Mouse (Mus musculus) intestine, embryonic 14.5 days (tissue): ENCODE data around the gene Actrt2. TPM values are rescaled to one million over a fixed set of nuclear protein-coding genes. Genes with fewer than 3 reads are reported as not detected.

Experiments
- ATAC-seq: fragments of 200-750 bp; cut with Nextera tagmentation; replicated peaks from 2 replicates; pipeline ENCODE4 v1.8.0; 2017; ENCODE audit warnings: low read depth, moderate number of reproducible peaks, moderate TSS enrichment, moderate library complexity; ENCODE audit not compliant: low FRiP score, low TSS enrichment
- DNase-seq: peaks from one replicate; pipeline ENCODE4 v3.0.0-alpha.2; 2018; ENCODE audit warnings: low spot score
- H3K27ac ChIP-seq: fragments of 300-500 bp; sonication (generic); 2 replicates; pipeline ENCODE4 v1.5.1; 2014; ENCODE audit warnings: low read depth, mild to moderate bottlenecking, control low read depth
- H3K27me3 ChIP-seq: fragments of 300-500 bp; sonication (generic); replicated peaks from 2 replicates; pipeline ENCODE4 v1.6.1; 2014; ENCODE audit warnings: low read length, control low read depth; ENCODE audit not compliant: control insufficient read depth, insufficient read depth
- H3K36me3 ChIP-seq: fragments of 300-500 bp; sonication (generic); 2 replicates; pipeline ENCODE4 v1.6.1; 2014; ENCODE audit warnings: low read length, control low read depth; ENCODE audit not compliant: control insufficient read depth, insufficient read depth
- H3K4me1 ChIP-seq: fragments of 300-500 bp; sonication (generic); replicated peaks from 2 replicates; pipeline ENCODE4 v1.6.1; 2014; ENCODE audit warnings: low read length, control low read depth, mixed read lengths; ENCODE audit not compliant: control insufficient read depth, insufficient read depth
- H3K4me2 ChIP-seq: fragments of 300-500 bp; sonication (generic); 2 replicates; pipeline ENCODE4 v1.6.1; 2014; ENCODE audit warnings: low read length
- H3K4me3 ChIP-seq: fragments of 300-500 bp; sonication (generic); 2 replicates; pipeline ENCODE4 v1.5.1; 2014; ENCODE audit warnings: low read depth, low read length, control low read depth, mixed read lengths
- H3K9ac ChIP-seq: fragments of 300-500 bp; sonication (generic); 2 replicates; pipeline ENCODE4 v1.6.1; 2014; ENCODE audit warnings: mild to moderate bottlenecking, low read length
- H3K9me3 ChIP-seq: fragments of 300-500 bp; sonication (generic); 2 replicates; pipeline ENCODE4 v1.6.1; 2016; ENCODE audit warnings: low read length, control low read depth; ENCODE audit not compliant: control insufficient read depth
- WGBS: fragments of 180-500 bp; shearing (Covaris S2); extraction: QIAGEN DNeasy Blood & Tissue Kit; methylation state at CpG from one replicate; pipeline ENCODE4 v1.1.7; 2014; 5-methylcytosine and 5-hydroxymethylcytosine counted together
- polyA plus RNA-seq: library from polyadenylated mRNA; unstranded; fragments of >200 nt; fragmentation: Nextera tagmentation; extraction: Ambion mirVana; gene quantifications from 2 replicates; pipeline ENCODE4 v1.2.1, GENCODE M21; 2014

The Actrt2 gene
- polyA plus RNA-seq, 1 experiment from 2014 or later = not detected

DNA sequence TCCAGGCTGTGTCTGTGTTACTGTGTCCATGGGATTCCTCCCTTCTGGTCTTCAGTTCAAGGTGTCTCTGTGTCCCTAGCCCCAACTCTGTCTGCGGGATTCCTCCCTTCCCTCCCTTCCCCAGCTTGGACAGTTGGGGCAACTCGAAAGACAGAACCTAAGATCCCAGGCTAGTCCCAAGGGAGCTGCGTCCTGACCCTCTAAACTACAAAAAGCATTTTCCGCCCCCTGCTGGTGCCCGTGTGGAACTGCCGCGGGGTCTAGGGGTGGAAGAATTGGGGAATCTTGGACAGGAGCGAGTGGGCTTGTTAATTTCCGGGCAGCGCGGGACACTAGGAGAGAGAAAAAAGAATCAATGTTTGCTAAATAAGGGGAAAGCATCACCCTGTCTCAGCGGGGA lies 6.9 kb upstream of the Actrt2 start:
- no peak overlapping the region for H3K4me3 ChIP-seq
- no peak overlapping the region for H3K9ac ChIP-seq
- H3K36me3 ChIP-seq = no peaks in the 10 kb centered on the region
- H3K27me3 ChIP-seq = 0 out of 2 replicates have a peak, but pooled peaks cover 11% of the 10 kb centered on the region
- DNase-seq (peak; percentile 88), ATAC-seq (no peak)
- WGBS = 5% methylated on average over 12 of the region's 12 CpGs
- H3K4me2 ChIP-seq = peak overlapping the region; percentile 18; the same call in 1 of the 2 replicates
- no peaks in the 10 kb centered on the region for H3K4me1 ChIP-seq
- no peaks in the 10 kb centered on the region for H3K9me3 ChIP-seq
- no peak overlapping the region for H3K27ac ChIP-seq

DNA sequence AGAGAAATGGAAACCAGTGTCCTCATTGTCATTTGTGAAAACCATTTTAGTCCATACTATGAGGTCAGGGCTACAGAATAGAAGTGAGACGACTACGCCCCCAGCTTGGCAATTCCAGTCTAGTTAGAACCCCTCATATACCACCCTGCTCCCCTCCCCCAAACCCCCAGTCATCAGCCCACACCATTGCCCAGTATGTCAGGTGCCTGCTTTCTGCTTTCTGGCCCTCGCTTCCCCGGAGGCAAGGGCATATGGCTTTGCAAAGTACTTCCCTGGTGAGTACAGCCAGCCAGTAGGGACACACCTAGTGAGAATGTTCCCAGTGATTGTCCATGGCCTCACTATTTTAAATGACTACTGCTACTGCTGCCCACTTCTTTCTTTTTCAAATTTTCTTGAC lies 6.3 kb upstream of the Actrt2 start:
- Histone ChIP-seq H3K36me3 (no peaks in the 10 kb centered on the region), H3K4me3 (no peak overlapping the region), H3K27me3 (0 out of 2 replicates have a peak, but pooled peaks cover 11% of the 10 kb centered on the region), H3K27ac (no peak overlapping the region), H3K9me3 (no peaks in the 10 kb centered on the region), H3K4me2 (no peak overlapping the region), H3K9ac (no peak overlapping the region), H3K4me1 (no peaks in the 10 kb centered on the region)
- DNase-seq = no peak
- WGBS = 74% methylated on average over 4 of the region's 4 CpGs
- no peak for ATAC-seq

DNA sequence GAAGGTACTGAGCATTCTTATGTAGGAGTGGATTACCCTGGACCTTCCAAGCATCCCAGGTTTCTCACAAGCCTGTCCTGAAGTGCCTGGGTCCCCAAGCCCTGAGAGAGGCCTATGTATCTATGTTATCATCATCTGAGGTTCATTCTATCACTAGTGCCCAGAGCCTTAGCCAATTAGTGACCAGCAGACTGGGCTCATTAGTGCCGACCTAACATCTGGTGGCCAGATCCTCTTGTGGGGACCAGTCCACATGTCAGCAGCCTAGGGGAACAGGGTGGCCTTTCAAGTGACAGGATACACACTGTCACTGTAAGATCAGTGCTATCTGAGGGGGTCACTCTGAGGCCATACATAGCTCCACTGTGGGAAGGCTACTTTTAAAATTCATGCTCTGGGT lies 4.4 kb upstream of the Actrt2 start:
- 53% methylated on average over 1 of the region's 1 CpGs for WGBS
- Histone ChIP-seq H3K9ac (no peak overlapping the region), H3K4me1 (no peaks in the 10 kb centered on the region), H3K36me3 (no peaks in the 10 kb centered on the region), H3K4me2 (no peak overlapping the region), H3K27ac (no peak overlapping the region), H3K4me3 (no peak overlapping the region), H3K27me3 (0 out of 2 replicates have a peak, but pooled peaks cover 11% of the 10 kb centered on the region), H3K9me3 (no peaks in the 10 kb centered on the region)
- ATAC-seq (no peak), DNase-seq (no peak)

DNA sequence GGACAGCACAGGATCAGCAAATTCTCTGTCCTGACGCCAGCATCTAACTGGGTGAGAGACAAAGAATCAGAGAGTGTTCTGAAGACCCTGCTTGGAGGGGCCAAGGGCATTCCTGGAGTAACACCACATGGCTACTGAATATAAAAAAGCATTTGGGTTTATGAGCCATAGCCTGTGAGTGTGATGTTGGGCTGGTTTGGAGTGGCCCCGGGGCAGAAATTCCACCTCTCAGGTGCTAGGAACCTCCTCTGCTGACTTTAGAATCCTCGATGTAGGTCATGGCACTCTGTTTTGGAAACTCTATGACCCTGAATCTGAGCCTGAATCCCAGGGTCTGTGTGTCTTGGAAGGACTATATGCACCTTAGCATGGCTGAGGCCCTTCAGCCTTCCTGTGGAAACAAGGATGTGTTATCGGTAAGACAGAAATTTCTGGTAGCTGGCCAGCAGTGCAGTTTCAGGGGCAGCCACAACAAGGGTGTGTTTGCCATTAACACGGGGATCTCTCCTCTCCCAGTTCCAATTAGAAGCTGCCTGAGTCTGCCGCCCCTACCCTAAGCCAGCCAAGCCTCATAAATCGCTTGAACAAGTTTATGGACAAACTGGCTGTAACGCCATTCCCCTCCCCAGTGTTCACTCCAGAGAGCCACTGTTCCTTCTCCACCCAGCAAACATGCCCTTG lies 3.7 kb upstream of the Actrt2 start:
- Histone ChIP-seq H3K36me3 (no peaks in the 10 kb centered on the region), H3K4me1 (no peaks in the 10 kb centered on the region), H3K27me3 (0 out of 2 replicates have a peak, but pooled peaks cover 12% of the 10 kb centered on the region), H3K27ac (no peak overlapping the region), H3K4me3 (no peak overlapping the region), H3K9ac (no peak overlapping the region), H3K4me2 (no peak overlapping the region), H3K9me3 (no peaks in the 10 kb centered on the region)
- WGBS = 59% methylated on average over 8 of the region's 8 CpGs
- ATAC-seq (no peak), DNase-seq (no peak)

DNA sequence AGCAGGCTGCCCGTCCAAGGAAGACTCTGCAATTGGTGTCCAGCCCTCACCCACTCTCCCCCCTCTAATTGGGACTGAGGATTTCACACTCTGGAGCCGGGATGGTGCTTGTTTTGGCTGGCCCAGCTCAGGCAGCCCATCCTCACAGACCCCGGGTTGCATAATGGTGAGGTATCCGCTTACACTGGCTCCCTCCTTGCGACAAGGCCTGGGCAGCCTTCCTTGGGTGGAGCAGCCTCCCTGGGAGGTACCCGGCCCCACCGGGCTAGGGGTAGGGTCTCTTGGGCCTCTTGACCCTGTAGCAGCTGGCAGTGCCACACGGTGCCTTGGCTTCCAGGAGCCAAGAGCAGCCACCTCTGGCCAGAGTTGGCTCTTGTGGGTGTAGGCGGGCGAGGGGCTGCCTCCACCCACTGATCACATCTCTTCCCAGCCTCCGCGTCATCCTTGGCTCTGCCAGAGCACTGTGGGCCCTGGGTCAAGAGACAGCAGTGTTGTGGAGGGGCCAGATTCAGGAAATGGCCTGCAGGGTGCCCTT lies 4.9 kb downstream of the Actrt2 start:
- Histone ChIP-seq H3K27ac (no peak overlapping the region), H3K9me3 (no peaks in the 10 kb centered on the region), H3K9ac (no peak overlapping the region), H3K4me3 (no peak overlapping the region), H3K27me3 (peaks cover 14% of the 10 kb centered on the region; the same call in 1 of the 2 replicates), H3K36me3 (no peaks in the 10 kb centered on the region), H3K4me2 (no peak overlapping the region), H3K4me1 (no peaks in the 10 kb centered on the region)
- 65% methylated on average over 12 of the region's 12 CpGs for WGBS
- no peak for ATAC-seq
- no peak for DNase-seq

DNA sequence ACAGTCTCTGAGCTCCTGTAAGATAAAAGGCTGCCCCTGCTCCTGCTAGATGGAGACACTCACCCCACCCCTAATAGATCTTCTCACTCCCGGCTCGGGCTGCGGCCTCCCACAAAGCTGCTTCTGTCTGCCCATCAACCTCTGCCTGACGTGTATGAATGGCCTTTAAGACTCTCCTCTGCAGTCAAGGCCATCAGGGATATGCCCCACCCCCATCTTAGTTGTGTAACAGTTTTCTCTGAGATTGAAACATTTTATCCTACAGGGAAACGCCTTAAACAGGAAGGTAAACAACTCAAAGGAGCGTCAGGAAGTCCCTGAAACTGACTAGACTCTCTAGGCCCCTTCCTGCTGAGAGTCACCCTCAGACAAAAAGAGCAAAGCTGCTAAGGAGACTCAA lies 6.4 kb downstream of the Actrt2 start:
- WGBS = 31% methylated on average over 6 of the region's 6 CpGs
- Histone ChIP-seq H3K27me3 (peaks cover 10% of the 10 kb centered on the region; the same call in 1 of the 2 replicates), H3K4me3 (no peak overlapping the region), H3K9me3 (no peaks in the 10 kb centered on the region), H3K4me1 (no peaks in the 10 kb centered on the region), H3K4me2 (no peak overlapping the region), H3K27ac (no peak overlapping the region), H3K36me3 (no peaks in the 10 kb centered on the region), H3K9ac (no peak overlapping the region)
- DNase-seq (no peak), ATAC-seq (no peak)

DNA sequence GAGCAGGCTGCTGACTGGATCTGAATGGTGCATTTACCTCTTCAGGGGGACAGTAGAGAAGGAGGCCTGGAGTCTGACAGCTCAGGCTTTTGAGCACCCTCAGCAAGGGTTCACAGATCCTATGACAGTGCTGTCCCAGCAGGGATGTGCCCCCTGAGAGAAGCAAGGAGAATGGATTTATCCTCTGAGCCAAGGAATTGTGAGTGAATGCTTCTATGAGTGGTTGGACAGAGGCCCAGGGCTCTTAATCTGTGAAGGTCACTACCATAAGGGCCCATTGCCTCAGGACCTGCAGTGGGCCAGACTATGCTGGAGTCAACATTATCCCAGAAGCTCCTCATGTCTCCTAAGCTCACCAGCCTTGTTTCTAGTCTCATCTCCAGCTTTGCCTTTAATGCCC lies 7.6 kb downstream of the Actrt2 start:
- DNase-seq (no peak), ATAC-seq (no peak)
- Histone ChIP-seq H3K9me3 (no peaks in the 10 kb centered on the region), H3K4me2 (no peak overlapping the region), H3K27ac (no peak overlapping the region), H3K27me3 (0 out of 2 replicates have a peak, but pooled peaks cover 10% of the 10 kb centered on the region), H3K9ac (no peak overlapping the region), H3K4me1 (no peaks in the 10 kb centered on the region), H3K36me3 (no peaks in the 10 kb centered on the region), H3K4me3 (no peak overlapping the region)

DNA sequence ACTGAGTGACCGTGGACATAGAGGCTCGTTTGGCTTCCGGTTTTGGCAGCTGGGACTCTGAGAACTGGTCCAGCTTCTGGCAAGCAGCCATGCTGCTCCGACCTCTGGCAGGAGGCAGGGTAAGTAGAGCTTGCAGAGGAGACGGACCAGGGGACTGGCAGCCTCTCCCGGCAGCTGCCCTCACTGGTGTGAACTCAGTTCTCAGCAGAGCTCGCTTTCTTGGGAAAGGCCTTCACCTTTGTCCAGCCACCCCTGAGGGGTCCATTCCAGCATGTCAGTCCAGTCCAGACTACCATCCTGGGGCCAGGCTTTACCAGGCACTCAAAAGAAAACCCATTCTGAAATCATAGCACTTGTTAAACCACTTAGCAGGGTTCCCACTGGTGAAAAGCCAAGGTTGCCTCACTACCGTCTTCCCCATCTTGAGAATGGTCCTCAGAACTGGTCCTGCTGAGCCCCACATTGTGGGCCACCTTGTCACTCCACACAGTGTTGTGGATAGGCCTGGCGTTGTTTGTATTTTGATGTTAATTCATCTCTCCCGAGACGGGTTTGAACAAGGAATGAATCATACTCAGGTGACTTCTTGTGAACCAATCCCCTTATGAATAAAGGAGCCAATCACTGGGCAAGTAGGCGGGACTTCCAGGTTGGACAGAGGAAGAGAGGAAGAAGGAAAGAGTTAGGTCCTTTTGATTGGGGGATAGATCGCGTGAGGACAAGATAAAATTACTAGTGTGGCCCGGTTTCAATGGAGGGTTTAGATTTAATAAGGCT lies 12.3 kb downstream of the Actrt2 start:
- Histone ChIP-seq H3K9ac (no peak overlapping the region), H3K4me1 (no peaks in the 10 kb centered on the region), H3K4me2 (no peak overlapping the region), H3K27ac (no peak overlapping the region), H3K36me3 (no peaks in the 10 kb centered on the region), H3K4me3 (no peak overlapping the region), H3K9me3 (no peaks in the 10 kb centered on the region), H3K27me3 (0 out of 2 replicates have a peak, but pooled peaks cover 7% of the 10 kb centered on the region)
- ATAC-seq = no peak
- 80% methylated on average over 15 of the region's 15 CpGs for WGBS
- no peak for DNase-seq
